Mouse (Mus musculus): ENCODE data around the gene Mob3b.

- TF ChIP-seq CTCF (IDR thresholded peaks at IDR 0.05; ENCODE audit: extremely low read depth, insufficient read depth, insufficient read length, insufficient replicate concordance), result no peak
- no peak for TF ChIP-seq POLR2A (IDR thresholded peaks at IDR 0.05; ENCODE audit: low read depth, low read length)
Observed at GRCm38 (mm10) chr4:35133411-35133810, 23.9 kb downstream of the Mob3b start.

Data from spleen, adult 2 months (tissue).